Mouse (Mus musculus): Measurements from ENCODE around the gene Grb2. TPM values are rescaled to one million over a fixed set of nuclear protein-coding genes. Genes with fewer than 3 reads are reported as not detected.

The Grb2 gene
- polyA plus RNA-seq, 1 experiment from 2014 or later = 39.6 TPM

Other genes with a start within 250 kb of the Grb2 start
- gene Slc16a5, start 246.1 kb downstream of the Grb2 start, polyA plus RNA-seq (2014; fragmentation: Nextera tagmentation; extraction: Ambion mirVana) = 0.32 and 1.0 TPM in 2 replicates
- gene Armc7, start 232.9 kb downstream of the Grb2 start, polyA plus RNA-seq (2014; fragmentation: Nextera tagmentation; extraction: Ambion mirVana) = 5.7 and 8.0 TPM in 2 replicates
- gene Nt5c, start 216.7 kb downstream of the Grb2 start, polyA plus RNA-seq (2014; fragmentation: Nextera tagmentation; extraction: Ambion mirVana) = 111 and 121 TPM in 2 replicates
- 529 and 563 TPM in 2 replicates for gene Jpt1, start 194.2 kb downstream of the Grb2 start, polyA plus RNA-seq (2014; fragmentation: Nextera tagmentation; extraction: Ambion mirVana)
- gene Sumo2, start 172.3 kb downstream of the Grb2 start, polyA plus RNA-seq (2014; fragmentation: Nextera tagmentation; extraction: Ambion mirVana) = 984 and 994 TPM in 2 replicates
- 162 and 164 TPM in 2 replicates for gene Nup85, start 144.2 kb downstream of the Grb2 start, polyA plus RNA-seq (2014; fragmentation: Nextera tagmentation; extraction: Ambion mirVana)
- gene Mrps7, start 104.7 kb downstream of the Grb2 start, polyA plus RNA-seq (2014; fragmentation: Nextera tagmentation; extraction: Ambion mirVana) = 88.8 and 96.0 TPM in 2 replicates
- gene Gga3, start 104.5 kb downstream of the Grb2 start, polyA plus RNA-seq (2014; fragmentation: Nextera tagmentation; extraction: Ambion mirVana) = 18.6 and 21.2 TPM in 2 replicates
- gene Mif4gd, start 95.6 kb downstream of the Grb2 start, polyA plus RNA-seq (2014; fragmentation: Nextera tagmentation; extraction: Ambion mirVana) = 33.4 and 35.1 TPM in 2 replicates
- gene Slc25a19, start 80.3 kb downstream of the Grb2 start, polyA plus RNA-seq (2014; fragmentation: Nextera tagmentation; extraction: Ambion mirVana) = 21.5 and 24.3 TPM in 2 replicates
- 13.7 and 17.0 TPM in 2 replicates for gene Tmem94, start 56.8 kb upstream of the Grb2 start, polyA plus RNA-seq (2014; fragmentation: Nextera tagmentation; extraction: Ambion mirVana)
- gene Caskin2, start 105.0 kb upstream of the Grb2 start, polyA plus RNA-seq (2014; fragmentation: Nextera tagmentation; extraction: Ambion mirVana) = 14.3 and 15.3 TPM in 2 replicates
- gene Tsen54, start 106.1 kb upstream of the Grb2 start, polyA plus RNA-seq (2014; fragmentation: Nextera tagmentation; extraction: Ambion mirVana) = 24.3 and 25.0 TPM in 2 replicates
- 37.6 and 41.1 TPM in 2 replicates for gene Llgl2, start 115.5 kb upstream of the Grb2 start, polyA plus RNA-seq (2014; fragmentation: Nextera tagmentation; extraction: Ambion mirVana)
- gene Myo15b, start 149.8 kb upstream of the Grb2 start, polyA plus RNA-seq (2014; fragmentation: Nextera tagmentation; extraction: Ambion mirVana) = 3.1 and 5.9 TPM in 2 replicates
- 2.1 TPM in 2 replicates for gene Smim5, start 191.4 kb upstream of the Grb2 start, polyA plus RNA-seq (2014; fragmentation: Nextera tagmentation; extraction: Ambion mirVana)
- 35.9 and 41.9 TPM in 2 replicates for gene Smim6, start 203.4 kb upstream of the Grb2 start, polyA plus RNA-seq (2014; fragmentation: Nextera tagmentation; extraction: Ambion mirVana)
- gene Sap30bp, start 224.7 kb upstream of the Grb2 start, polyA plus RNA-seq (2014; fragmentation: Nextera tagmentation; extraction: Ambion mirVana) = 35.8 and 43.6 TPM in 2 replicates
- 19.6 and 20.2 TPM in 2 replicates for gene Recql5, start 224.9 kb upstream of the Grb2 start, polyA plus RNA-seq (2014; fragmentation: Nextera tagmentation; extraction: Ambion mirVana)